Mouse (Mus musculus) CH12.LX (cell line): ENCODE measurements at regions not wholly inside any gene's neighbourhood (a gene's known extent, or its start where the extent isn't known, plus 50 kb on each side); places are given as distances from the start of the nearest gene placed in this dataset.

Experiments
- CTCF ChIP-seq, 2 experiments: IDR thresholded peaks in 1 of 2; conservative IDR thresholded peaks in 1 of 2; 2 replicates each; pipeline ENCODE4 v1.5.1; 2011 to 2012; ENCODE audit warnings: low read depth in 2 of 2, low read length in 2 of 2, improper control_type of control experiment in 1 of 2, inconsistent platforms in 1 of 2, mild to moderate bottlenecking in 1 of 2, moderate library complexity in 1 of 2
- ELF1 ChIP-seq: IDR thresholded peaks from 2 replicates; pipeline ENCODE4 v1.6.1; 2014; ENCODE audit warnings: low read depth, mild to moderate bottlenecking, inconsistent platforms, low read length, improper control_type of control experiment
- HCFC1 ChIP-seq: IDR thresholded peaks from 2 replicates; pipeline ENCODE4 v1.6.1; 2012; ENCODE audit warnings: low read depth, mild to moderate bottlenecking, inconsistent platforms, low read length, improper control_type of control experiment
- SIN3A ChIP-seq: IDR thresholded peaks from 2 replicates; pipeline ENCODE4 v1.6.1; 2012; ENCODE audit warnings: low read length, improper control_type of control experiment, inconsistent platforms

DNA sequence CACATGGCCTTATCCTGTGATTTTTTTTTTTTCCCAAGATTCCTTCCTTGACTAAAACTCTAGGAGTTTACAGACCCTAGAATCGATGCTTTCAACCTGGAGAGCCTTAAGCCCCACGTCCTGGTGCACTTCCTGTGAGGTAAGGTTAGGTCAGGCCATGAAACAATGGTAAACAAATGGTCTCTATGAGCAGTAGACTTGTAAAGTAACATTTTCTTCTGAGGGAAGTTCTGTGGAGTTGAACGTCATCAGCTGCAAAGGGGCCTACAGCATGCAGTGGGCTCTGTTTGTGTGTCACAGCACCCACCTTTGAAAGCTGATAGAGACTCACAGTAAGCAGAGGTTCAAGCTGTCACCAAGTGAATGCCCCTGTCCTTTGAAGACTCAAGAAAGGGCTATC lies 87.3 kb upstream of the Eomes start:
- TF ChIP-seq ELF1 (no peak), CTCF (conservative IDR thresholded peaks at IDR 0.05 in 1 of 2, IDR thresholded peaks at IDR 0.05 in 1 of 2; ENCODE audit: low read depth in 2 of 2, low read length in 2 of 2) (no peak), HCFC1 (no peak), SIN3A (no peak)
